12 mouse cellular contexts compared by ENCODE assay signal in genomic region chr15:83924656-83925055, GRCm38 (mm10).
A peak's percentile ranks its signal among the peaks of the same experiment; 100 is the strongest.
DNase-seq lines count a peak whose midpoint lies in the region; ATAC-seq and TF ChIP-seq lines count a peak whose summit lies in the region.
"Had no signal": no experiment of that assay in that cellular context is flagged by ENCODE, and none has a peak within 500 bp of the region (broad histone marks: within the 10 kb centered on the region; RNA-seq: fewer than 3 reads in every experiment).

No protein-coding gene starts in this region.

- TF ChIP-seq EP300 in liver, postnatal 0 days (IDR thresholded peaks at IDR 0.05; ENCODE audit: low read depth): no peak

- no peak overlapping the region for H3K4me2 ChIP-seq in forebrain, embryonic 12.5 days
- no peak overlapping the region for H3K4me2 ChIP-seq in liver, postnatal 0 days (ENCODE audit: low read depth, low read length)
- H3K4me2 ChIP-seq in liver, embryonic 12.5 days: no peak overlapping the region
- H3K4me2 ChIP-seq: heart, embryonic 15.5 days; midbrain, embryonic 15.5 days had no signal

- WGBS in forebrain, embryonic 10.5 days: 30% methylated on average over 4 of the region's 4 CpGs
- WGBS in forebrain, embryonic 12.5 days: 34% methylated on average over 4 of the region's 4 CpGs
- 24% methylated on average over 4 of the region's 4 CpGs for WGBS in liver, postnatal 0 days (ENCODE audit: insufficient replicate concordance)
- 30% methylated on average over 4 of the region's 4 CpGs for WGBS in liver, embryonic 12.5 days (ENCODE audit: insufficient replicate concordance)

- H3K27me3 ChIP-seq in forebrain, embryonic 10.5 days (ENCODE audit: poor library complexity, severe bottlenecking): no peaks in the 10 kb centered on the region
- no peaks in the 10 kb centered on the region for H3K27me3 ChIP-seq in forebrain, embryonic 12.5 days
- H3K27me3 ChIP-seq in liver, postnatal 0 days (ENCODE audit: insufficient read depth, low read length): no peaks in the 10 kb centered on the region
- no peaks in the 10 kb centered on the region for H3K27me3 ChIP-seq in liver, embryonic 12.5 days (replicated peaks)
- H3K27me3 ChIP-seq: heart, embryonic 15.5 days; midbrain, embryonic 15.5 days had no signal

- H3K27ac ChIP-seq in forebrain, embryonic 10.5 days: no peak overlapping the region
- no peak overlapping the region for H3K27ac ChIP-seq in forebrain, embryonic 12.5 days
- H3K27ac ChIP-seq in liver, postnatal 0 days (ENCODE audit: low read depth): no peak overlapping the region
- H3K27ac ChIP-seq in liver, embryonic 12.5 days: no peak overlapping the region
- no peak overlapping the region for H3K27ac ChIP-seq in layer of hippocampus, adult 2 months
- H3K27ac ChIP-seq: heart, embryonic 15.5 days; midbrain, embryonic 15.5 days had no signal

- ATAC-seq in forebrain, embryonic 12.5 days (ENCODE audit: low FRiP score): no peak
- no peak for ATAC-seq in liver, postnatal 0 days
- no peak for ATAC-seq in liver, embryonic 12.5 days
- ATAC-seq: midbrain, embryonic 15.5 days had no signal

- H3K36me3 ChIP-seq in forebrain, embryonic 10.5 days (replicated peaks): no peaks in the 10 kb centered on the region
- H3K36me3 ChIP-seq in forebrain, embryonic 12.5 days (replicated peaks): no peaks in the 10 kb centered on the region
- no peaks in the 10 kb centered on the region for H3K36me3 ChIP-seq in liver, postnatal 0 days (replicated peaks; ENCODE audit: insufficient read depth, low read length)
- no peaks in the 10 kb centered on the region for H3K36me3 ChIP-seq in liver, embryonic 12.5 days
- H3K36me3 ChIP-seq: heart, embryonic 15.5 days; midbrain, embryonic 15.5 days had no signal

- H3K4me1 ChIP-seq in forebrain, embryonic 10.5 days: no peaks in the 10 kb centered on the region
- H3K4me1 ChIP-seq in forebrain, embryonic 12.5 days: no peaks in the 10 kb centered on the region
- no peaks in the 10 kb centered on the region for H3K4me1 ChIP-seq in liver, postnatal 0 days (ENCODE audit: insufficient read depth)
- no peaks in the 10 kb centered on the region for H3K4me1 ChIP-seq in liver, embryonic 12.5 days
- H3K4me1 ChIP-seq: heart, embryonic 15.5 days; midbrain, embryonic 15.5 days had no signal

- no peak overlapping the region for H3K9ac ChIP-seq in forebrain, embryonic 12.5 days
- H3K9ac ChIP-seq in liver, postnatal 0 days (replicated peaks): no peak overlapping the region
- no peak overlapping the region for H3K9ac ChIP-seq in liver, embryonic 12.5 days
- H3K9ac ChIP-seq: heart, embryonic 15.5 days; midbrain, embryonic 15.5 days had no signal

- no peak overlapping the region for H3K4me3 ChIP-seq in forebrain, embryonic 10.5 days
- no peak overlapping the region for H3K4me3 ChIP-seq in forebrain, embryonic 12.5 days (replicated peaks)
- no peak overlapping the region for H3K4me3 ChIP-seq in liver, postnatal 0 days (ENCODE audit: low read depth, low read length)
- H3K4me3 ChIP-seq in liver, embryonic 12.5 days: no peak overlapping the region
- no peak overlapping the region for H3K4me3 ChIP-seq in layer of hippocampus, adult 2 months
- H3K4me3 ChIP-seq: erythroblast, embryonic 14.5 days; heart, embryonic 15.5 days; midbrain, embryonic 15.5 days had no signal

- peak; percentile 21 for DNase-seq in forebrain, embryonic 10.5 days (ENCODE audit: extremely low spot score, low spot score)
- DNase-seq in liver, postnatal 0 days: peak; percentile 18
- DNase-seq in R1 (ENCODE audit: low read depth, low spot score) (peak; percentile 47), MN1 (ENCODE audit: low spot score) (no peak)
- peak; percentile 41 for DNase-seq in kidney, postnatal 14 days
- DNase-seq in layer of hippocampus, adult 2 months (ENCODE audit: low spot score in 2 of 2): no peak
- DNase-seq: right cerebral cortex, postnatal 4 days had no signal

- no peaks in the 10 kb centered on the region for H3K9me3 ChIP-seq in forebrain, embryonic 10.5 days
- no peaks in the 10 kb centered on the region for H3K9me3 ChIP-seq in forebrain, embryonic 12.5 days
- H3K9me3 ChIP-seq in liver, postnatal 0 days (ENCODE audit: low read length): no peaks in the 10 kb centered on the region
- H3K9me3 ChIP-seq in liver, embryonic 12.5 days (replicated peaks): no peaks in the 10 kb centered on the region
- H3K9me3 ChIP-seq: heart, embryonic 15.5 days; midbrain, embryonic 15.5 days had no signal

- no peak for TF ChIP-seq CTCF in liver, postnatal 0 days (IDR thresholded peaks at IDR 0.05; ENCODE audit: low read depth)
- TF ChIP-seq CTCF in layer of hippocampus, adult 2 months (conservative IDR thresholded peaks at IDR 0.05): no peak

Comparison
In these comparisons a context has a peak if more than half of its experiments do, and no peak if none do; other contexts are left out.
1. DNase-seq: peak in forebrain, embryonic 10.5 days (single experiment), liver, postnatal 0 days (single experiment), R1 (single experiment) and kidney, postnatal 14 days (single experiment); none in layer of hippocampus, adult 2 months (0 of 2) and MN1 (single experiment).